Mouse (Mus musculus): ENCODE measurements around the gene Zfp931. TPM values are rescaled to one million over a fixed set of nuclear protein-coding genes. Genes with fewer than 3 reads are reported as not detected.
"Not testable (repeated sequence)": the region's sequence is repeated elsewhere in the genome, so short reads cannot be mapped to it uniquely, and the experiment has no call there.

Gene Zfp931
- polyA plus RNA-seq, 1 experiment from 2014 or later = 16.9 TPM

DNA sequence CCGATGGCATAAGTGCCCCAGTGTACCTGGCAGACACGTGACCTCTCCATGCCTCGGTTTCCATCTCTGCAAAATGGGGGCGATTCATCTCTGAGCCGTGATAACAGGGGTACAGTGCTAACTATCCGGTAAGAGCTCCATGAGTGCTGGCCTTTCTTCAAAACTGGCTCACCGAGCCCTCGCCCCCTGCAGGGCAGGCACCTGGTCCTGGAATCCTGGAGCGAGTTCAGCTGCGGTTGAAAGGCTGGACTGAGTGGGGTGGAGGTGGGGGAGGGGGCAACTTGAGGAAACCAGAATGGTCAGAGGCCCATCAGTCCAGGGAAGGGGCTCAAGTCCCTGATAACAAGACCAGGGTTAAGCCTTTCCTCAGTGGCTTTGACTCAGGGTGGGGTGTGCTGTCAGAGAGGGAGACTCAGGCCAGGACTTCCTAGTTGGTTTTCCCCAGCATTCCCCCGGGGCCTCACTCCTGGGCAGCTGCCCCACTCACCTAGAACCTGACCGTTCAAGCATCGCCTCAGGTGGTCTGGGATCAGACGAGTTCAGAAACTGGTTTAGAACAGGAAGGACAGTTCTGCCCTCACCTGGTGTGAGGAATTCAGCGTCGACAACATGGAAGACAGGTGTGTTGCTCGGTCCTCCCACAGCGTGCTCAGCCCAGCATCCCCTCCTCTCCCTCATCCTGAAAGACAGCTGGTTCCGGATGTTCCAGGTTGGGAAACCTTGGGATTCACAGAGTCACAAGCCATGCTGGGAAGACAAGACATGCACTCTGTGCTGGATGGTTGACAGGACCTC lies 41.5 kb upstream of the Zfp931 start:
- 24% methylated on average over 19 of the region's 19 CpGs for WGBS

DNA sequence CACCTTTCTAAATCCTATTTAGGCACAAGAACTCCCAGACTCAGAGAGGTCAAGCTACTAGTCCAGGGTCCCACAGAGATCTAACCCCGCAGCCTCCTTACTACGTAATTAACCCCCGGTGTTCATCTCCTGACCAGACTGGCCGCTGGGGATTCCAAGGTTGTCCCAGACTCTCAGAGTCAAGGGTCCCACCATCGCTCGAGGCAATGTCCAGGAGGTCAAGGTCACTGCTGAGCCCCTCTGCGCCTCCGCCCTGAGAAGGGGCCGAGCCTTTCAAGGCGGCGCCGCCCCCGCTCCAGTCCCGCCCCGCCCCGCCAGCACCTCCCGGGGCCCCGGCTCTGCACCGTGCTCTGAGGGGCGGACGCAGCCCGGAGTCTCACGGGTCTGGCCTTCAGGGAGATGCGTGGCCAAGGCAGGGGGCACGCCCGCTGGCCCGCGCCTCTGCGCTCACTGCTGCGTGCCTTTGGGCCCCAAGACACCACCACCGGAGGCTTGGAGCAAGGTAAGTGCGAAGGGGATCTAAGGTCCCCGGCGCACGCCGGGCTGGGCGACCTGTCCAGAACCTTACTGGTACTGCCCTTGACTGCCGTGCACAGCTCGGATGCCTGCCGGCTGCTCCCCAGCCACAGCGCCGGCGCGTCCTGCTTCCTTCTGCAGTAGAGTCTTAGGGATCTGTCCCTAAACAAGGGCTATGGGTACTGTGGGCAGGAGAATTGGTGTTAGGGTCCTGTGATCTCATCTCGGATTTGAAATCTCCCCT lies 40.7 kb upstream of the Zfp931 start, which contains the start of gene Phactr3:
Gene Phactr3, plus strand, starts transcription at position 175 of the 760 bp plus-strand sequence.
- Histone ChIP-seq H3K27ac (ENCODE audit: low read depth, low read length) (no peak within 1 kb of the TSS), H3K4me3 (ENCODE audit: low read depth, low read length) (peak within 1 kb of the TSS; percentile 43), H3K36me3 (ENCODE audit: control insufficient read depth, insufficient read depth, low read length) (no peaks in the 10 kb centered on the region), H3K4me1 (ENCODE audit: control insufficient read depth, insufficient read depth, low read length) (peaks cover 5% of the 10 kb centered on the region; the same call in 1 of the 2 replicates), H3K9ac (replicated peaks; ENCODE audit: low read depth, low read length) (peak within 1 kb of the TSS; percentile 47), H3K27me3 (ENCODE audit: control insufficient read depth, insufficient read depth, low read length) (0 out of 2 replicates have a peak, but pooled peaks cover 3% of the 10 kb centered on the region), H3K9me3 (ENCODE audit: control insufficient read depth, low read length) (no peaks in the 10 kb centered on the region), H3K4me2 (ENCODE audit: low read depth, low read length) (peak within 1 kb of the TSS; percentile 92)
- WGBS = under 1% methylated on average over 42 of the region's 45 CpGs
- peak; percentile 66 for ATAC-seq (ENCODE audit: low read depth)

More for the DNA sequence above, 41.5 kb upstream of the Zfp931 start:
- H3K9me3 ChIP-seq (ENCODE audit: control insufficient read depth, low read length) = no peaks in the 10 kb centered on the region
- H3K4me2 ChIP-seq (ENCODE audit: low read depth, low read length) = peak overlapping the region; percentile 92
- 0 out of 2 replicates have a peak, but pooled peaks cover 3% of the 10 kb centered on the region for H3K27me3 ChIP-seq (ENCODE audit: control insufficient read depth, insufficient read depth, low read length)
- H3K9ac ChIP-seq (replicated peaks; ENCODE audit: low read depth, low read length) = no peak overlapping the region; the same call in 1 of the 2 replicates
- ATAC-seq (ENCODE audit: low read depth) = peak; percentile 10
- no peak overlapping the region for H3K27ac ChIP-seq (ENCODE audit: low read depth, low read length)
- H3K36me3 ChIP-seq (ENCODE audit: control insufficient read depth, insufficient read depth, low read length) = no peaks in the 10 kb centered on the region
- H3K4me1 ChIP-seq (ENCODE audit: control insufficient read depth, insufficient read depth, low read length) = peaks cover 5% of the 10 kb centered on the region; the same call in 1 of the 2 replicates
- peak overlapping the region; percentile 43 for H3K4me3 ChIP-seq (ENCODE audit: low read depth, low read length)

DNA sequence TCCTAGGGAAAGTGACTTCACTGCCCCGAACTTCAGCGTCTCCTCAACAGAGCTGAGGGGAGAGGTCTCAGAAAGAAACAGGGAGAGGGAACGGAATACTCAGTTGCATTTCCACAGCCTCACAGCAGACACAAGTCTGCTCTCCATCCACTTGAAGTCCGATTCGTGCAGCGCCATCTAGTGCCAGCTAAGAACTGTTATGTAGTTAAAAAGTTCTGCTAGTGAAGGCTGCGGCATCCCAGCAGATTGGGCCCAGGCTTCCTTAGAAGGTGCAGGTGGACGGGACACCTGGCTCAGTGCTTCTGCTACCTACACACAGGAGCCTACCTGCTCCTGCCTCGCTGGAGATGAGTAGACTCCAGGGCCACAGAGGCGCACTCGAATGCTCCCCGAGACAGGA lies 39.7 kb upstream of the Zfp931 start:
- H3K9ac ChIP-seq (replicated peaks; ENCODE audit: low read depth, low read length) = no peak overlapping the region
- no peaks in the 10 kb centered on the region for H3K36me3 ChIP-seq (ENCODE audit: control insufficient read depth, insufficient read depth, low read length)
- H3K4me2 ChIP-seq (ENCODE audit: low read depth, low read length) = no peak overlapping the region
- no peak; the same call in 1 of the 2 replicates for ATAC-seq (ENCODE audit: low read depth)
- no peak overlapping the region for H3K27ac ChIP-seq (ENCODE audit: low read depth, low read length)
- no peaks in the 10 kb centered on the region for H3K9me3 ChIP-seq (ENCODE audit: control insufficient read depth, low read length)
- no peak overlapping the region for H3K4me3 ChIP-seq (ENCODE audit: low read depth, low read length)
- WGBS = 27% methylated on average over 12 of the region's 12 CpGs
- 0 out of 2 replicates have a peak, but pooled peaks cover 3% of the 10 kb centered on the region for H3K27me3 ChIP-seq (ENCODE audit: control insufficient read depth, insufficient read depth, low read length)
- H3K4me1 ChIP-seq (ENCODE audit: control insufficient read depth, insufficient read depth, low read length) = peaks cover 5% of the 10 kb centered on the region; the same call in 1 of the 2 replicates

DNA sequence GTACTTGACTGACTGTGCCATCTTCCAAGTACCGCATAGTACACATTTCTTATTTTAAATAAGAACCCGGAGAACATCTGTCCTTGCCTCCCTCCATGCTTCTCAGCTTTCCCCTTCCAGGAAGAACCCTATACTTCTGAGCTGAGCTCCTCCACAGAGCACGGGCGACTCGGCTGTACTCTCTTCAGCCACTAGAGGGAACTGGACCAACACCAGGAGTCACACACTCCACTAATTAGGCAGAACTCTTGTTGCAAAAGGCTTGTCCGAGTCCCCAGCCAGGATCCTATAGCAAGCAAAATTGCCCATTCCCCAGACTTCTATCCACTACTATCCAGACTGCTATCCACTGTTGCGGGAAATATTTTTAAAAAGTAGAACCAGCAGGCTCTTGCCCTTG lies 23.7 kb upstream of the Zfp931 start:
- Histone ChIP-seq H3K4me1 (ENCODE audit: control insufficient read depth, insufficient read depth, low read length) (no peaks in the 10 kb centered on the region), H3K27ac (ENCODE audit: low read depth, low read length) (no peak overlapping the region), H3K4me2 (ENCODE audit: low read depth, low read length) (no peak overlapping the region), H3K9me3 (ENCODE audit: control insufficient read depth, low read length) (no peaks in the 10 kb centered on the region), H3K9ac (replicated peaks; ENCODE audit: low read depth, low read length) (no peak overlapping the region), H3K4me3 (ENCODE audit: low read depth, low read length) (no peak overlapping the region), H3K36me3 (ENCODE audit: control insufficient read depth, insufficient read depth, low read length) (no peaks in the 10 kb centered on the region), H3K27me3 (ENCODE audit: control insufficient read depth, insufficient read depth, low read length) (no peaks in the 10 kb centered on the region)
- 18% methylated on average over 7 of the region's 7 CpGs for WGBS
- peak; percentile 88 for ATAC-seq (ENCODE audit: low read depth)

DNA sequence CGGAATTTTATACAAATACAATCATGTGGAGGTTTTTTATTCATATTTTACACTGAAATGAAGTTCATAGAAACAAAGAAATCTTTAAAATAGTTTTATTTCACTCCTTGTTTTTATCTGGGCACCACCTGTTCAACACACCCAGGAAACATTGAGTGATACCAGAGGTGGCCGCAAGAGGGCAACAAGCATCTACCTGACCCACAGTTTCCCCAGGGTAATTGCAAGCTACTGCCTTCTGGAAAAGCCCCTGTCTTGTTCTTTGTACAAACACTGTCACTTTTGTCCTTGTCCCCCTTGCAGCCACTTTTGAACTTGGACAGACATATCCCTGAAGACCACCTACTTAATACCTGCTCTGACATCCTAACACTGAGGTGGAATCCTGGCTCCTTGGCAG lies 19.7 kb upstream of the Zfp931 start:
- H3K4me2 ChIP-seq (ENCODE audit: low read depth, low read length) = no peak overlapping the region
- no peaks in the 10 kb centered on the region for H3K4me1 ChIP-seq (ENCODE audit: control insufficient read depth, insufficient read depth, low read length)
- no peak overlapping the region for H3K4me3 ChIP-seq (ENCODE audit: low read depth, low read length)
- ATAC-seq (ENCODE audit: low read depth) = no peak
- no peaks in the 10 kb centered on the region for H3K27me3 ChIP-seq (ENCODE audit: control insufficient read depth, insufficient read depth, low read length)
- no peak overlapping the region for H3K27ac ChIP-seq (ENCODE audit: low read depth, low read length)
- H3K9me3 ChIP-seq (ENCODE audit: control insufficient read depth, low read length) = no peaks in the 10 kb centered on the region
- no peak overlapping the region for H3K9ac ChIP-seq (replicated peaks; ENCODE audit: low read depth, low read length)
- WGBS = 9% methylated on average over 2 of the region's 2 CpGs
- no peaks in the 10 kb centered on the region for H3K36me3 ChIP-seq (ENCODE audit: control insufficient read depth, insufficient read depth, low read length)

DNA sequence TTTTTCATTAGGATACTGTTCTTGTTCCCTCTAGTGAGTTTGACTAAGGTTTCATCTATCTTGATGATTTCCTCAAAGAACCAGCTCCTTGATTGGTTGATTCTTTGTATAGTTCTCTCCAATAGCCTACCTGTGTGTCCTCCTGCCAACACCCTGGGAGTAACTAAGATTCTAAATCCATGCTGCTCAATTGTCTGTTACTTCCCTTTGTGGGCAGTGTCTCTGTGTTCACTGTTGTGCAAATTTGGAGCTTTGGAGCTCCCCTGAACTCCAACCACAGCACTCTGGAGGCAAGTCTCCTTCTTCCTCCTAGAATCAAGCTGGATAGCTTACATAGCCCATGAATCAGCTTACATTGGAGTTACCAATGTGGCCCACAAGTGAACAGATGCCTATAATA lies 11.3 kb upstream of the Zfp931 start:
- Histone ChIP-seq H3K4me1 (ENCODE audit: control insufficient read depth, insufficient read depth, low read length) (no peaks in the 10 kb centered on the region), H3K27me3 (ENCODE audit: control insufficient read depth, insufficient read depth, low read length) (no peaks in the 10 kb centered on the region), H3K9ac (replicated peaks; ENCODE audit: low read depth, low read length) (no peak overlapping the region), H3K4me3 (ENCODE audit: low read depth, low read length) (no peak overlapping the region), H3K9me3 (ENCODE audit: control insufficient read depth, low read length) (no peaks in the 10 kb centered on the region), H3K36me3 (ENCODE audit: control insufficient read depth, insufficient read depth, low read length) (no peaks in the 10 kb centered on the region), H3K27ac (ENCODE audit: low read depth, low read length) (no peak overlapping the region), H3K4me2 (ENCODE audit: low read depth, low read length) (no peak overlapping the region)
- ATAC-seq (ENCODE audit: low read depth) = no peak

DNA sequence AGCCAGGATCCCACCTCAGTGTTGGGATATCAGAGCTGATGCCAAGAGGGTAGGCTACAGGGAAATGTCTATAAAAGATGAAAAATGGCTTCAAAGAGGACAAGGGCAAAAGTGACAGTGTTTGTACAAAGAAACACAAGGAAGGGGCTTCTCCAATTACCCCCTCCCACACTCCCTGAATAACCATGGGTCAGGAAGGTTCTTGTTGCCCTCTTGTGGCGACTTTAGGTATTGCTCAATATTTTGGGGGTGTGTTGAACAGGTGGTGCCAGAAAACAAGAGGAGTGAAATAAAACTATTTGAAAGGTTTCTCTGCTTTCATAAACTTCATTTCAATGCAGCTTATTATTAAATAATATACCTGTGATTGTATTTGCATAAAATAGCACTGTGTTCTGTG lies 20.1 kb downstream of the Zfp931 start:
- no peaks in the 10 kb centered on the region for H3K4me1 ChIP-seq (ENCODE audit: control insufficient read depth, insufficient read depth, low read length)
- no peak overlapping the region for H3K4me2 ChIP-seq (ENCODE audit: low read depth, low read length)
- no peaks in the 10 kb centered on the region for H3K27me3 ChIP-seq (ENCODE audit: control insufficient read depth, insufficient read depth, low read length)
- no peak overlapping the region for H3K27ac ChIP-seq (ENCODE audit: low read depth, low read length)
- no peaks in the 10 kb centered on the region for H3K36me3 ChIP-seq (ENCODE audit: control insufficient read depth, insufficient read depth, low read length)
- no peak for ATAC-seq (ENCODE audit: low read depth)
- H3K9ac ChIP-seq (replicated peaks; ENCODE audit: low read depth, low read length) = no peak overlapping the region
- no peaks in the 10 kb centered on the region for H3K9me3 ChIP-seq (ENCODE audit: control insufficient read depth, low read length)
- no peak overlapping the region for H3K4me3 ChIP-seq (ENCODE audit: low read depth, low read length)
- 4% methylated on average over 1 of the region's 1 CpGs for WGBS

DNA sequence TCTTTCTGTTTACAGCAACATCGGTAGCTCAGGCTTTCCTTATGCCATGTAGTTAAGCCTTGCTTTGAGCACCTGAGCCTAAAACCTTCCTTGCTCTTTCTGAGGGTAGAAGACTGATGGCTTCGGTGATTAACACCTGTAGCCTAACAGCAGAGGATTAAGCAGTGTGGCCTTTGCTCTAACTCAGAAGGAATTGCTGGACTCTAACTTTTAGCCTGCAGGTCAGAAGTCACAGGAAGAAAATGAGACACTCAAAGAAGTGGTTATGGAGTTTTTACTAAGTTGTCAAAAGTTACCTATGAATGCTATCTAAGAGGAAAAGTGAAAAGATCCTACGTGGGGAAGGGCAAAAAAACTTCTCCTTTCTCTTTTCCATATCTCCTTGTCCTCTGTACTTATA lies 50.7 kb downstream of the Zfp931 start:
- H3K4me1 ChIP-seq (ENCODE audit: control insufficient read depth, insufficient read depth, low read length); H3K27ac ChIP-seq (ENCODE audit: low read depth, low read length); H3K4me2 ChIP-seq (ENCODE audit: low read depth, low read length); H3K27me3 ChIP-seq (ENCODE audit: control insufficient read depth, insufficient read depth, low read length); H3K9me3 ChIP-seq (ENCODE audit: control insufficient read depth, low read length); H3K36me3 ChIP-seq (ENCODE audit: control insufficient read depth, insufficient read depth, low read length); H3K4me3 ChIP-seq (ENCODE audit: low read depth, low read length); ATAC-seq (ENCODE audit: low read depth); H3K9ac ChIP-seq (replicated peaks; ENCODE audit: low read depth, low read length): not testable (repeated sequence)
- whole genome bisulfite sequencing = 97% methylated on average over 2 of the region's 3 CpGs

DNA sequence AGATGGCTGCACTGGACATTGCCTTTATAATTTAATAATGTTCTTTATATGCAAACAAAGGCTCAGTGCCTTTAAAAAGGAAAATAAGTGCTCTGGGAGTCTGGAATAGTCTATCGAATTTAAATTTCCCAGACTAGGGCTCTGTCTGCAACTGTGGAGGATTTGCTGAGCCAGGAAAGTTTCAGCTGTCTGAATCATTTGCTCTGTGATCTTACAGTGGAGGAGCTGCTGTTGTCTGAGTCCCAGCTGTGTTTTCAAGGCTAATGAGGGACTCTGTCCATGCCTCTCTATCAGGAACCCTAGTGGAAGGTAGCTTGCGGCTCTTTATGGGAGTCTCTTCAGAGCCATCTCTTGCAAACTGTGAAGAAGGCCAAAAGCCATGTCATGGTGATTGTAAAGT lies 54.4 kb downstream of the Zfp931 start:
- not testable (repeated sequence) for H3K36me3 ChIP-seq (ENCODE audit: control insufficient read depth, insufficient read depth, low read length)

More for the DNA sequence above, 54.4 kb downstream of the Zfp931 start:
- Histone ChIP-seq H3K9ac (replicated peaks; ENCODE audit: low read depth, low read length) (peak overlapping the region; percentile 42), H3K4me3 (ENCODE audit: low read depth, low read length) (peak overlapping the region; percentile 46), H3K4me2 (ENCODE audit: low read depth, low read length) (peak overlapping the region; percentile 44)
- H3K9me3 ChIP-seq (ENCODE audit: control insufficient read depth, low read length); H3K4me1 ChIP-seq (ENCODE audit: control insufficient read depth, insufficient read depth, low read length); H3K27ac ChIP-seq (ENCODE audit: low read depth, low read length); H3K27me3 ChIP-seq (ENCODE audit: control insufficient read depth, insufficient read depth, low read length); ATAC-seq (ENCODE audit: low read depth): not testable (repeated sequence)
- 17% methylated on average over 2 of the region's 2 CpGs for WGBS

Data from neural tube, embryonic 14.5 days (tissue).